Mouse (Mus musculus) MEL (cell line): ENCODE measurements around the gene Tiam1. TPM values are rescaled to one million over a fixed set of nuclear protein-coding genes. Genes with fewer than 3 reads are reported as not detected.
A peak's percentile ranks its signal among the peaks of the same experiment; 100 is the strongest.

Source experiments
- DNase-seq: peaks from one replicate; pipeline ENCODE4 v3.0.0; 2011; ENCODE audit warnings: low read depth, low spot score
- H3K27ac ChIP-seq: 2 replicates; pipeline ENCODE4 v1.5.1; 2012; ENCODE audit warnings: low read depth, mild to moderate bottlenecking, control low read depth, low read length, moderate library complexity; ENCODE audit not compliant: control insufficient read depth
- H3K27me3 ChIP-seq, 2 experiments: fragments of 150-350 bp in 1 of 2; sonication (generic) in 1 of 2; 2 replicates each; pipeline ENCODE4 v1.6.1; 2012; ENCODE audit warnings: low read length in 2 of 2, mild to moderate bottlenecking in 2 of 2, improper control_type of control experiment in 1 of 2, moderate library complexity in 1 of 2; ENCODE audit not compliant: insufficient read depth in 2 of 2, control insufficient read depth in 1 of 2
- H3K36me3 ChIP-seq, 2 experiments: 2 replicates each; pipeline ENCODE4 v1.6.1; 2012 to 2014; ENCODE audit warnings: low read length in 2 of 2, improper control_type of control experiment in 1 of 2, inconsistent platforms in 1 of 2, mild to moderate bottlenecking in 1 of 2; ENCODE audit not compliant: insufficient read depth in 2 of 2, control insufficient read depth in 1 of 2
- H3K4me1 ChIP-seq, 2 experiments: fragments of 150-350 bp in 1 of 2; sonication (generic) in 1 of 2; 2 replicates each; pipeline ENCODE4 v1.6.1; 2012; ENCODE audit warnings: low read length in 2 of 2, improper control_type of control experiment in 1 of 2, mild to moderate bottlenecking in 1 of 2; ENCODE audit not compliant: insufficient read depth in 2 of 2, control insufficient read depth in 1 of 2
- H3K4me3 ChIP-seq, 2 experiments: fragments of 150-350 bp in 1 of 2; sonication (generic) in 1 of 2; 2 replicates each; pipeline ENCODE4 v1.5.1; 2012; ENCODE audit warnings: low read depth in 2 of 2, low read length in 2 of 2, mild to moderate bottlenecking in 2 of 2, moderate library complexity in 2 of 2, control low read depth in 1 of 2, improper control_type of control experiment in 1 of 2; ENCODE audit not compliant: control insufficient read depth in 1 of 2, insufficient read depth in 1 of 2
- H3K79me2 ChIP-seq: 2 replicates; pipeline ENCODE4 v1.6.1; 2012; ENCODE audit warnings: mild to moderate bottlenecking, low read length, moderate library complexity; ENCODE audit not compliant: control insufficient read depth, poor library complexity, insufficient read depth
- H3K9ac ChIP-seq: 2 replicates; pipeline ENCODE4 v1.6.1; 2012; ENCODE audit warnings: low read depth, mild to moderate bottlenecking, control low read depth, low read length, moderate library complexity; ENCODE audit not compliant: control insufficient read depth, poor library complexity, severe bottlenecking
- H3K9me3 ChIP-seq: fragments of 150-350 bp; sonication (generic); replicated peaks from 2 replicates; pipeline ENCODE4 v1.6.1; 2012; ENCODE audit warnings: mild to moderate bottlenecking, low read length, improper control_type of control experiment, moderate library complexity; ENCODE audit not compliant: insufficient read depth
- CHD2 ChIP-seq: IDR thresholded peaks from 2 replicates; pipeline ENCODE4 v1.6.1; 2011; ENCODE audit warnings: low read length, improper control_type of control experiment
- CTCF ChIP-seq, 3 experiments: IDR thresholded peaks in 2 of 3; conservative IDR thresholded peaks in 1 of 3; 2 replicates each; pipeline ENCODE4 v1.5.1; 2011 to 2012; ENCODE audit warnings: low read length in 3 of 3, low read depth in 2 of 3, mild to moderate bottlenecking in 2 of 3, improper control_type of control experiment in 1 of 3, inconsistent platforms in 1 of 3, mixed read lengths in 1 of 3, moderate library complexity in 1 of 3; ENCODE audit not compliant: control insufficient read depth in 1 of 3, insufficient read depth in 1 of 3, poor library complexity in 1 of 3, severe bottlenecking in 1 of 3
- EP300 ChIP-seq, 2 experiments: IDR thresholded peaks; 2 replicates each; pipeline ENCODE4 v1.6.1; 2011; ENCODE audit warnings: improper control_type of control experiment in 2 of 2, low read length in 2 of 2, low read depth in 1 of 2, mild to moderate bottlenecking in 1 of 2
- ETS1 ChIP-seq: IDR thresholded peaks from 2 replicates; pipeline ENCODE4 v1.6.1; 2012; ENCODE audit warnings: low read depth, mild to moderate bottlenecking, inconsistent platforms, low read length, improper control_type of control experiment, moderate library complexity
- GABPA ChIP-seq: IDR thresholded peaks from 2 replicates; pipeline ENCODE4 v1.6.1; 2012; ENCODE audit warnings: low read depth, mild to moderate bottlenecking, inconsistent platforms, low read length, improper control_type of control experiment, moderate library complexity
- GATA1 ChIP-seq: IDR thresholded peaks from 2 replicates; pipeline ENCODE4 v1.6.1; 2011; ENCODE audit warnings: low read depth, low read length, improper control_type of control experiment
- HCFC1 ChIP-seq: IDR thresholded peaks from 2 replicates; pipeline ENCODE4 v1.6.1; 2012; ENCODE audit warnings: low read depth, mild to moderate bottlenecking, inconsistent platforms, low read length, improper control_type of control experiment, moderate library complexity
- MAFK ChIP-seq: IDR thresholded peaks from 2 replicates; pipeline ENCODE4 v1.6.1; 2011; ENCODE audit warnings: low read depth, mild to moderate bottlenecking, low read length, improper control_type of control experiment, borderline replicate concordance
- MAX ChIP-seq: IDR thresholded peaks from 2 replicates; pipeline ENCODE4 v1.6.1; 2011; ENCODE audit warnings: low read length, improper control_type of control experiment
- MYB ChIP-seq: IDR thresholded peaks from 2 replicates; pipeline ENCODE4 v1.6.1; 2011; ENCODE audit warnings: mild to moderate bottlenecking, low read depth, low read length, improper control_type of control experiment
- NRF1 ChIP-seq: IDR thresholded peaks from 2 replicates; pipeline ENCODE4 v1.6.1; 2014; ENCODE audit warnings: low read depth, mild to moderate bottlenecking, inconsistent platforms, low read length, improper control_type of control experiment, moderate library complexity; ENCODE audit not compliant: poor library complexity, insufficient read depth, severe bottlenecking
- POLR2AphosphoS2 ChIP-seq: IDR thresholded peaks from 2 replicates; pipeline ENCODE4 v1.6.1; 2011; ENCODE audit warnings: low read length, improper control_type of control experiment
- POLR2AphosphoS5 ChIP-seq: IDR thresholded peaks from 2 replicates; pipeline ENCODE4 v1.6.1; 2012; ENCODE audit warnings: low read depth, borderline replicate concordance, mild to moderate bottlenecking, inconsistent platforms, low read length, moderate library complexity, mixed read lengths
- SIN3A ChIP-seq: IDR thresholded peaks from 2 replicates; pipeline ENCODE4 v1.6.1; 2012; ENCODE audit warnings: low read length, improper control_type of control experiment, inconsistent platforms
- TCF12 ChIP-seq: IDR thresholded peaks from 2 replicates; pipeline ENCODE4 v1.6.1; 2014; ENCODE audit warnings: low read depth, mild to moderate bottlenecking, inconsistent platforms, low read length, improper control_type of control experiment, moderate library complexity
- UBTF ChIP-seq: IDR thresholded peaks from 2 replicates; pipeline ENCODE4 v1.6.1; 2012; ENCODE audit warnings: low read depth, mild to moderate bottlenecking, inconsistent platforms, low read length, improper control_type of control experiment, moderate library complexity, borderline replicate concordance; ENCODE audit not compliant: insufficient read depth
- USF1 ChIP-seq: IDR thresholded peaks from 2 replicates; pipeline ENCODE4 v1.6.1; 2014; ENCODE audit warnings: low read depth, mild to moderate bottlenecking, inconsistent platforms, low read length, improper control_type of control experiment, moderate library complexity
- USF2 ChIP-seq, 2 experiments: IDR thresholded peaks; 2 replicates each; pipeline ENCODE4 v1.6.1; 2011 to 2012; ENCODE audit warnings: improper control_type of control experiment in 2 of 2, low read length in 2 of 2, borderline replicate concordance in 1 of 2, inconsistent platforms in 1 of 2, low read depth in 1 of 2, mild to moderate bottlenecking in 1 of 2; ENCODE audit not compliant: insufficient read depth in 1 of 2
- ZNF384 ChIP-seq: IDR thresholded peaks from 2 replicates; pipeline ENCODE4 v1.6.1; 2012; ENCODE audit warnings: low read depth, mild to moderate bottlenecking, inconsistent platforms, low read length, improper control_type of control experiment
- polyA plus RNA-seq, 2 experiments: library from polyadenylated mRNA; stranded (reverse) in 1 of 2; unstranded in 1 of 2; fragments of >175 nt in 1 of 2; fragments of >200 nt in 1 of 2; gene quantifications; 2 replicates each; pipeline versions ENCODE4 v1.2.1 to v1.2.4; 2012; ENCODE audit warnings: low replicate concordance in 2 of 2, low read depth in 1 of 2; ENCODE audit not compliant: insufficient read length in 2 of 2, insufficient read depth in 1 of 2, missing spikeins in 1 of 2
- total RNA-seq: library from RNA; depleted of rRNA; stranded (reverse); fragments of 300-350 nt; gene quantifications from 2 replicates; pipeline ENCODE4 v1.2.3, GENCODE M21; 2012

Gene Tiam1
- total and polyA plus RNA-seq, 3 experiments = 15.0 to 23.9 (median 19.9) TPM

GRCm38 (mm10) chr16:90177425-90177824 is 33.9 kb upstream of the Tiam1 start (continued):
- TF ChIP-seq GABPA (no peak), POLR2AphosphoS2 (no peak), GATA1 (peak; percentile 88), EP300 (IDR thresholded peaks at IDR 0.05; ENCODE audit: low read depth in 1 of 2, low read length in 2 of 2) (peak; percentile 93 to 95), TCF12 (peak; percentile 75), MYB (peak; percentile 75), HCFC1 (no peak), USF1 (no peak), MAFK (peak; percentile 82), POLR2AphosphoS5 (no peak), UBTF (no peak), CTCF (IDR thresholded peaks at IDR 0.05 in 2 of 3, conservative IDR thresholded peaks at IDR 0.05 in 1 of 3; ENCODE audit: control insufficient read depth in 1 of 3, insufficient read depth in 1 of 3, low read depth in 2 of 3, low read length in 3 of 3, poor library complexity in 1 of 3, severe bottlenecking in 1 of 3) (no peak; a peak in 1 of 6 replicates), NRF1 (no peak), ZNF384 (no peak), ETS1 (peak; percentile 93), CHD2 (no peak; the same call in 1 of the 2 replicates), USF2 (IDR thresholded peaks at IDR 0.05; ENCODE audit: borderline replicate concordance in 1 of 2, insufficient read depth in 1 of 2, low read depth in 1 of 2, low read length in 2 of 2) (no peak)
- TF ChIP-seq, all 39 proteins: peak for 16

GRCm38 (mm10) chr16:90176472-90176871 is 32.9 kb upstream of the Tiam1 start:
- Histone ChIP-seq H3K79me2 (no peaks in the 10 kb centered on the region), H3K9ac (peak overlapping the region; percentile 47), H3K4me3 (no peak overlapping the region), H3K4me1 (peaks cover 25 to 44% of the 10 kb centered on the region in 2 experiments), H3K27ac (peak overlapping the region; percentile 96), H3K9me3 (no peaks in the 10 kb centered on the region), H3K36me3 (peaks cover 0 to 40% of the 10 kb centered on the region in 2 experiments; a peak in 2 of 4 replicates), H3K27me3 (no peaks in the 10 kb centered on the region)
- TF ChIP-seq MAX = 0 out of 2 replicates have a peak, but pooled peaks have one; percentile 13
- no peak for TF ChIP-seq SIN3A
- no peak for DNase-seq
